Mouse (Mus musculus): ENCODE results near the gene Prl6a1. TPM values are rescaled to one million over a fixed set of nuclear protein-coding genes. Genes with fewer than 3 reads are reported as not detected.

Gene Prl6a1
- total RNA-seq (2015) (not detected in 2 replicates), total RNA-seq (2017) (not detected in 2 replicates)

DNA sequence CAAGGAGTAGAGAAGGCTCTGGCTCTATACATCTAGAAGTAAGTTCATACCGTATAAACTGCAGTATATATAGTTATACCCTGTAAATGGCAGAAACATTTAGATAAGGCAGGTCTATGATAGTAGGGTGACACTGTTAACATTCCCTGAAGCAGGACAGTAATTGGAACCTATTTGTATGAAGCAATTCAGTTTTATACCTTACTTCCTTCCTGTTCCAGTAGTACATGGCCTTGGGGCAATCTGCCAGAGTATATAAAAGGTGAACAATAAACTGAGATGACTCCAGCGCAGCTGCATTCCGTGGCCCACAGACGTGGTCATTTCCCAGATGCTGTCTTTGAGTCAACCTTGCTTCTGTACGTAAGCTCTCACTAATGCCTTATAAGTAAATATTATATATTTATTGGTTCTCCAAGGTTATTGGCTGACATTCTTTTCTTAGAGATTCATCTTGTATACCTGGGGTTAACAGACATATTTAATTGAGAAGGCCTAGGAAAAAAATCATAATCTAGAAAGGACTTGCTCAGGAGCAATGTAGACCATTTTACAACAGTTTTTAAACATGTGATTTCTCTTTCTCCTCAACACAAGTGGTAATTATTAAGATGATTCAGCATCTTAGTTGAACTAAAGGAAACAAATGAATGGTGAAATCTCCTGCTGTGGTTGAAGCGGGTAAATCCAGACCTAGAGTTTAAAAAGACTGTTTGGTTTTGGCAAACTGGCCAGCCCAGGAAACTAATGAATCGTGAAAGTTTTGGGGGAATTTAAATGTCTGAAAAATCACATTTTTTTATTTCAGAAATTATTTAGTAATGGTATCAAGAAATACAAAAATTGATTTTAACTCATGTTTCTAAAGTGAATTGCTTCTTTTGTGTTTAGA lies at the start of gene Prl6a1:
Prl6a1 (plus strand) TSS at position 294 of the 892 bp plus-strand sequence.
- ATAC-seq (ENCODE audit: poor library complexity, severe bottlenecking) = no peak

- ATAC-seq (ENCODE audit: poor library complexity, severe bottlenecking) = no peak
Observed at GRCm38 (mm10) chr13:27334989-27335388, 22.6 kb downstream of the Prl6a1 start.

GRCm38 (mm10) chr13:27342733-27343275 lies 30.4 kb downstream of the Prl6a1 start:
- no peak for ATAC-seq (ENCODE audit: poor library complexity, severe bottlenecking)

DNA sequence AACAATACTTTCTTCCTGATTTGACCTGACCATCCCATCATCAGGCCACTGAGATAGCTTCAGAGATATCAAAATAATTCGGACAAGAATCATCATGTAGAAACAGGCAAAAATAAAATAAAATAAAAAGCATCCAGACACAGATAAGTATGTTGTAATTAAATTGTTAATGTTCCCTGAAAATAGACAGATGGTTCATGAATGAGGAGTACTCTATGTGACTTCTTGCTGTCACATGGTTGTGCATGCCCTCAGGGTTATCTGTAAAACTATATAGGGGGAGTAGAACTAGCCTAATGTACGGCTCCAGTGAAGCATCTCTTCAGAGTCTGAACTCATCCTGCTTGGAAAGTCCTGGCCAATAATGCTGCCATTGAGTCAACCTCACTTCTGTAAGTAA lies 32.9 kb downstream of the Prl6a1 start, which contains the start of gene Prl8a2:
Prl8a2 (plus strand) TSS at position 301 of the 400 bp plus-strand sequence.
- ATAC-seq (ENCODE audit: poor library complexity, severe bottlenecking) = no peak

Other genes with a start within 250 kb of the Prl6a1 start
- not detected in 2 replicates for gene Prl3d1, start 218.4 kb upstream of the Prl6a1 start, total RNA-seq (2015)
- not detected in 2 replicates for gene Prl3d1, start 218.4 kb upstream of the Prl6a1 start, total RNA-seq (2017)
- not detected in 2 replicates for gene Prl3d2, start 190.9 kb upstream of the Prl6a1 start, total RNA-seq (2015)
- not detected in 2 replicates for gene Prl3d2, start 190.9 kb upstream of the Prl6a1 start, total RNA-seq (2017)
- gene Prl3d3, start 155.8 kb upstream of the Prl6a1 start, total RNA-seq (2015) = not detected in 2 replicates
- not detected in 2 replicates for gene Prl3d3, start 155.8 kb upstream of the Prl6a1 start, total RNA-seq (2017)
- gene Prl3c1, start 116.0 kb upstream of the Prl6a1 start, total RNA-seq (2015) = not detected in 2 replicates
- gene Prl3c1, start 116.0 kb upstream of the Prl6a1 start, total RNA-seq (2017) = not detected in 2 replicates
- not detected in 2 replicates for gene Prl3b1, start 70.8 kb upstream of the Prl6a1 start, total RNA-seq (2015)
- gene Prl3b1, start 70.8 kb upstream of the Prl6a1 start, total RNA-seq (2017) = not detected in 2 replicates
- not detected in 2 replicates for gene Prl3a1, start 53.2 kb upstream of the Prl6a1 start, total RNA-seq (2015)
- gene Prl3a1, start 53.2 kb upstream of the Prl6a1 start, total RNA-seq (2017) = not detected in 2 replicates
- gene Prl8a2, start 33.0 kb downstream of the Prl6a1 start, total RNA-seq (2015) = not detected in 2 replicates
- gene Prl8a2, start 33.0 kb downstream of the Prl6a1 start, total RNA-seq (2017) = not detected in 2 replicates
- not detected in 2 replicates for gene Prl2b1, start 78.2 kb downstream of the Prl6a1 start, total RNA-seq (2015)
- not detected in 2 replicates for gene Prl2b1, start 78.2 kb downstream of the Prl6a1 start, total RNA-seq (2017)
- not detected in 2 replicates for gene Prl8a6, start 126.1 kb downstream of the Prl6a1 start, total RNA-seq (2015)
- not detected in 2 replicates for gene Prl8a6, start 126.1 kb downstream of the Prl6a1 start, total RNA-seq (2017)
- not detected in 2 replicates for gene Prl8a8, start 200.6 kb downstream of the Prl6a1 start, total RNA-seq (2015)
- gene Prl8a8, start 200.6 kb downstream of the Prl6a1 start, total RNA-seq (2017) = not detected in 2 replicates

All from megakaryocyte, adult 5-6 weeks (primary cell).